In the genomic region with DNA sequence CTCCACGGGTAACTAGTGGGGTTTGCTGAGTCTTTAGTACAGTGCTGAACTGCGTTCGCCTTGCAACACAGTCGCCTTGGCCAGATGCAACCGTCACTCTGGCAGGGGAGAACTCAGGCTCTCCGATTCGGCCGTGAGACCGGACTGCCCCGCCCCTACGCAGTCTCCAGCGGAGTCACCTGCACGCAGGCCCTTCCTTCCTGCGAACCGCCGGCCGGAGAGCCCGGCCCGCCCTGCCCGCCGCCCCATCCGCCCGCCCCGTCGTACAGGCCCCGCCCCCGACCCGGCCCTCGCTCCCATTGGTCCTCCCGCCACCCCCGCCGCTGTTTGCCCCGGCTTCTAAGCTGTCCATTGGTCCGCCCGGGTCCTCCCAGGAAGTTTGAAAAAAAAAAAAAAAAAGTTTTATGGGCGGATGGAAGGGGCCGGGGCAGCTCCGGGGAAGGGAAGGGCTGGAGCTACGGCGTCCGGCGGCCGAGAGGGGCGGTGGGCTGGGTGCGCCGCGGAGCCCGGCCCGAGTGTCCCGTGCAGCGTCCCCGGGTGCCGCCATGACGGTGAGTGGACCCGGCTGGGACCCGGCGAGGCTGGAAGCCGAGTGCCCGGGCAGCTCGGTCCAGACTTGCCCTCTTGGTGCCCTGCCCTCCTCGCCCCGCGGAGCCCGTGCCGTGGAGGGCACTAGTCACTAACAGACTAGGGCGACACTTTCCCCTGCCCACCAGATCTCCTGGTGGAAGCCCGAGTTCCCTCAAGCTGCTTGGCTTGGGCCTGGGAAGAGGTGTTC, we compare ENCODE assay signal across 8 mouse cellular contexts. TPM values are rescaled to one million over a fixed set of nuclear protein-coding genes. Genes with fewer than 3 reads are reported as not detected.
DNase-seq lines count a peak whose midpoint lies in the region; ATAC-seq lines count a peak whose summit lies in the region.

No protein-coding gene starts in this region.

- intact Hi-C loops in left cerebral cortex, postnatal 25 days (cut with DNase I): no loop called here

- WGBS in hindbrain, embryonic 16.5 days: under 1% methylated on average over 59 of the region's 67 CpGs

- H3K4me1 ChIP-seq in hindbrain, embryonic 16.5 days (ENCODE audit: control insufficient read depth, insufficient read depth, low read depth, low read length): peaks cover 15% of the 10 kb centered on the region

- H3K4me3 ChIP-seq in hindbrain, embryonic 16.5 days (ENCODE audit: low read length): peak overlapping the region; percentile 59

- H3K9ac ChIP-seq in hindbrain, embryonic 16.5 days (ENCODE audit: low read depth, low read length): peak overlapping the region; percentile 70

- no peaks in the 10 kb centered on the region for H3K36me3 ChIP-seq in hindbrain, embryonic 16.5 days (ENCODE audit: control insufficient read depth, insufficient read depth, low read length)

- H3K27me3 ChIP-seq in hindbrain, embryonic 16.5 days (replicated peaks; ENCODE audit: control insufficient read depth, insufficient read depth, low read length): 0 out of 2 replicates have a peak, but pooled peaks cover 2% of the 10 kb centered on the region

- peak overlapping the region; percentile 73 for H3K27ac ChIP-seq in hindbrain, embryonic 16.5 days (ENCODE audit: low read depth, low read length)

- H3K4me2 ChIP-seq in hindbrain, embryonic 16.5 days (ENCODE audit: low read length): peak overlapping the region; percentile 73

- DNase-seq in cerebellum, postnatal 25 days: peak; percentile 81 to 92
- DNase-seq in gastrocnemius, adult 8-10 months (ENCODE audit: low spot score in 2 of 2): peak; percentile 74 to 87
- peak; percentile 38 to 56 for DNase-seq in left cerebral cortex, postnatal 25 days (ENCODE audit: low spot score in 2 of 2)
- peak; percentile 78 to 84 for DNase-seq in right cerebral cortex, postnatal 10 days (ENCODE audit: low spot score in 2 of 2)
- DNase-seq in urinary bladder, postnatal 14 days (ENCODE audit: low spot score): peak; percentile 92

- no peaks in the 10 kb centered on the region for H3K9me3 ChIP-seq in hindbrain, embryonic 16.5 days (ENCODE audit: control insufficient read depth, low read length)

- ATAC-seq in activated CD4-positive, CD25-positive, alpha-beta regulatory T cell, adult 4 months: peak; percentile 76
- ATAC-seq in hindbrain, embryonic 16.5 days: peak; percentile 89
- ATAC-seq in megakaryocyte-erythroid progenitor cell, adult 5-6 weeks (replicated peaks; ENCODE audit: low FRiP score, low TSS enrichment, poor library complexity, severe bottlenecking): peak; percentile 74

RNA-seq across cellular contexts. Expression of gene Triobp, which starts 35.3 kb away (rescaled TPM):
- polyA plus RNA-seq in activated CD4-positive, CD25-positive, alpha-beta regulatory T cell, adult 4 months (2017; shearing (Covaris generic)): 10 to 100 TPM; 18.6 to 30.9 TPM
- total RNA-seq in gastrocnemius, adult 8-10 months (2022): 10 to 100 TPM; 38.3 to 69.6 (median 41.9) TPM
- polyA plus RNA-seq in hindbrain, embryonic 16.5 days (2015; fragmentation: Nextera tagmentation; extraction: Ambion mirVana): 36.1 and 40.4 TPM in 2 replicates
- total RNA-seq in left cerebral cortex, postnatal 25 days (2021): 10 to 100 TPM; 16.4 to 16.8 TPM
- total RNA-seq in megakaryocyte-erythroid progenitor cell, adult 5-6 weeks (2014; fragmentation: Nextera tagmentation): 29.1 and 33.9 TPM in 2 replicates
- 11.2 and 12.5 TPM in 2 replicates for total RNA-seq in megakaryocyte-erythroid progenitor cell, adult 5-6 weeks (2017)

RNA-seq across cellular contexts. Expression of gene H1f0, which starts 45.4 kb away (rescaled TPM):
- 10 to 100 TPM; 37.2 to 37.8 TPM for polyA plus RNA-seq in activated CD4-positive, CD25-positive, alpha-beta regulatory T cell, adult 4 months (2017; shearing (Covaris generic))
- total RNA-seq in gastrocnemius, adult 8-10 months (2022): 100 to 1,000 TPM in 1 of 4 experiments, 10 to 100 TPM in 3; 84.7 to 103 (median 92.1) TPM
- polyA plus RNA-seq in hindbrain, embryonic 16.5 days (2015; fragmentation: Nextera tagmentation; extraction: Ambion mirVana): 200 and 206 TPM in 2 replicates
- 10 to 100 TPM; 91.8 to 96.6 TPM for total RNA-seq in left cerebral cortex, postnatal 25 days (2021)
- 19.0 and 23.7 TPM in 2 replicates for total RNA-seq in megakaryocyte-erythroid progenitor cell, adult 5-6 weeks (2014; fragmentation: Nextera tagmentation)
- total RNA-seq in megakaryocyte-erythroid progenitor cell, adult 5-6 weeks (2017): 27.0 and 47.0 TPM in 2 replicates

RNA-seq across cellular contexts. Expression of gene Nol12, which starts 48.1 kb away (rescaled TPM):
- 10 to 100 TPM; 44.5 to 46.9 TPM for polyA plus RNA-seq in activated CD4-positive, CD25-positive, alpha-beta regulatory T cell, adult 4 months (2017; shearing (Covaris generic))
- 10 to 100 TPM; 24.0 to 31.2 (median 28.1) TPM for total RNA-seq in gastrocnemius, adult 8-10 months (2022)
- 63.6 and 68.1 TPM in 2 replicates for polyA plus RNA-seq in hindbrain, embryonic 16.5 days (2015; fragmentation: Nextera tagmentation; extraction: Ambion mirVana)
- total RNA-seq in left cerebral cortex, postnatal 25 days (2021): 10 to 100 TPM; 37.7 to 37.9 TPM
- total RNA-seq in megakaryocyte-erythroid progenitor cell, adult 5-6 weeks (2014; fragmentation: Nextera tagmentation): 52.3 and 56.7 TPM in 2 replicates
- 15.3 and 31.6 TPM in 2 replicates for total RNA-seq in megakaryocyte-erythroid progenitor cell, adult 5-6 weeks (2017)

RNA-seq across cellular contexts. Expression of gene Lgals1, which starts 56.3 kb away (rescaled TPM):
- polyA plus RNA-seq in activated CD4-positive, CD25-positive, alpha-beta regulatory T cell, adult 4 months (2017; shearing (Covaris generic)): 1,000 to 10,000 TPM in 1 of 2 experiments, 100 to 1,000 TPM in 1; 804 to 1,171 TPM
- total RNA-seq in gastrocnemius, adult 8-10 months (2022): 100 to 1,000 TPM; 214 to 406 (median 281) TPM
- 105 and 169 TPM in 2 replicates for polyA plus RNA-seq in hindbrain, embryonic 16.5 days (2015; fragmentation: Nextera tagmentation; extraction: Ambion mirVana)
- total RNA-seq in left cerebral cortex, postnatal 25 days (2021): 10 to 100 TPM; 19.6 to 21.3 TPM
- 54.9 and 83.9 TPM in 2 replicates for total RNA-seq in megakaryocyte-erythroid progenitor cell, adult 5-6 weeks (2014; fragmentation: Nextera tagmentation)
- 91.1 and 98.2 TPM in 2 replicates for total RNA-seq in megakaryocyte-erythroid progenitor cell, adult 5-6 weeks (2017)

RNA-seq across cellular contexts. Expression of gene Galr3, which starts 58.8 kb away (rescaled TPM):
- not detected for polyA plus RNA-seq in activated CD4-positive, CD25-positive, alpha-beta regulatory T cell, adult 4 months (2017; shearing (Covaris generic))
- not detected for total RNA-seq in gastrocnemius, adult 8-10 months (2022)
- 0.14 TPM in 1 of 2 replicates, not detected in the other for polyA plus RNA-seq in hindbrain, embryonic 16.5 days (2015; fragmentation: Nextera tagmentation; extraction: Ambion mirVana)
- under 1 TPM; 0.53 to 0.55 TPM for total RNA-seq in left cerebral cortex, postnatal 25 days (2021)
- 0.40 TPM in 1 of 2 replicates, not detected in the other for total RNA-seq in megakaryocyte-erythroid progenitor cell, adult 5-6 weeks (2014; fragmentation: Nextera tagmentation)
- total RNA-seq in megakaryocyte-erythroid progenitor cell, adult 5-6 weeks (2017): 0.56 TPM in 1 of 2 replicates, not detected in the other

Comparison
In these comparisons a context has a peak if more than half of its experiments do, and no peak if none do; other contexts are left out.
1. Peak in every context shown above with its lines: DNase-seq, ATAC-seq, H3K4me3 ChIP-seq and H3K27ac ChIP-seq.